Mouse (Mus musculus) embryo, embryonic 10.5 days (tissue): ENCODE results near the gene H2-D1.
"Not testable (repeated sequence)": the region's sequence is repeated elsewhere in the genome, so short reads cannot be mapped to it uniquely, and the experiment has no call there.

Source experiments
- DNase-seq: peaks from one replicate; pipeline ENCODE4 v3.0.0-alpha.2; 2015; ENCODE audit warnings: low spot score

H2-D1 gene

GRCm38 (mm10) chr17:35257378-35257777 is 5.2 kb upstream of the H2-D1 start:
- no peak for DNase-seq

GRCm38 (mm10) chr17:35257824-35258491 is 4.6 kb upstream of the H2-D1 start:
- peak; percentile 96 for DNase-seq

- no peak for DNase-seq
Observed at GRCm38 (mm10) chr17:35258492-35259478, 3.7 kb upstream of the H2-D1 start.

- no peak for DNase-seq
Observed at GRCm38 (mm10) chr17:35259621-35260020, 2.9 kb upstream of the H2-D1 start.

GRCm38 (mm10) chr17:35261651-35262050 is 879 bp upstream of the H2-D1 start:
- no peak for DNase-seq

- DNase-seq: no peak
Observed at GRCm38 (mm10) chr17:35263523-35263883, 973 bp downstream of the H2-D1 start.

- DNase-seq: no peak
Observed at GRCm38 (mm10) chr17:35267399-35268086, 5.0 kb downstream of the H2-D1 start.

- peak; percentile 78 for DNase-seq
Observed at GRCm38 (mm10) chr17:35269653-35270347, 7.3 kb downstream of the H2-D1 start.

- no peak for DNase-seq
Observed at GRCm38 (mm10) chr17:35272249-35272648, 9.7 kb downstream of the H2-D1 start.

GRCm38 (mm10) chr17:35274770-35275169 is 12.2 kb downstream of the H2-D1 start:
- peak; percentile 87 for DNase-seq

- no peak for DNase-seq
Observed at GRCm38 (mm10) chr17:35276304-35276864, 13.9 kb downstream of the H2-D1 start.

GRCm38 (mm10) chr17:35278049-35278448 is 15.5 kb downstream of the H2-D1 start:
- DNase-seq: no peak

- DNase-seq: no peak
Observed at GRCm38 (mm10) chr17:35278957-35279688, 16.6 kb downstream of the H2-D1 start.

- DNase-seq: no peak
Observed at GRCm38 (mm10) chr17:35280276-35280675, 17.7 kb downstream of the H2-D1 start.

- DNase-seq: no peak
Observed at GRCm38 (mm10) chr17:35285431-35285830, 22.9 kb downstream of the H2-D1 start.

- DNase-seq: peak; percentile 47
Observed at GRCm38 (mm10) chr17:35295796-35296195, 33.3 kb downstream of the H2-D1 start.

- DNase-seq: not testable (repeated sequence)
Observed at GRCm38 (mm10) chr17:35300261-35300945, 37.9 kb downstream of the H2-D1 start.

- peak; percentile 80 for DNase-seq
Observed at GRCm38 (mm10) chr17:35301645-35302258, 39.2 kb downstream of the H2-D1 start.

- no peak for DNase-seq
Observed at GRCm38 (mm10) chr17:35303271-35303670, 40.7 kb downstream of the H2-D1 start.
